Mouse (Mus musculus): Measurements from ENCODE around the gene Tbc1d2.

Tbc1d2 gene

GRCm38 (mm10) chr4:46630390-46630789, 19.6 kb downstream of the Tbc1d2 start:
- H3K27me3 ChIP-seq (ENCODE audit: control insufficient read depth, insufficient read depth, low read length, poor library complexity, severe bottlenecking), result no peaks in the 10 kb centered on the region
- H3K36me3 ChIP-seq (ENCODE audit: control insufficient read depth, insufficient read depth, low read length, poor library complexity, severe bottlenecking), result no peaks in the 10 kb centered on the region
- peak; percentile 59 for DNase-seq (ENCODE audit: low read depth, low spot score)

GRCm38 (mm10) chr4:46628873-46629272, 21.1 kb downstream of the Tbc1d2 start:
- DNase-seq (ENCODE audit: low read depth, low spot score), result no peak
- Histone ChIP-seq H3K36me3 (ENCODE audit: control insufficient read depth, insufficient read depth, low read length, poor library complexity, severe bottlenecking) (no peaks in the 10 kb centered on the region), H3K27me3 (ENCODE audit: control insufficient read depth, insufficient read depth, low read length, poor library complexity, severe bottlenecking) (no peaks in the 10 kb centered on the region)

GRCm38 (mm10) chr4:46628081-46628480, 21.9 kb downstream of the Tbc1d2 start:
- no peak for DNase-seq (ENCODE audit: low read depth, low spot score)
- H3K36me3 ChIP-seq (ENCODE audit: control insufficient read depth, insufficient read depth, low read length, poor library complexity, severe bottlenecking), result no peaks in the 10 kb centered on the region
- no peaks in the 10 kb centered on the region for H3K27me3 ChIP-seq (ENCODE audit: control insufficient read depth, insufficient read depth, low read length, poor library complexity, severe bottlenecking)

- DNase-seq (ENCODE audit: low read depth, low spot score), result no peak
- H3K27me3 ChIP-seq (ENCODE audit: control insufficient read depth, insufficient read depth, low read length, poor library complexity, severe bottlenecking), result no peaks in the 10 kb centered on the region
- H3K36me3 ChIP-seq (ENCODE audit: control insufficient read depth, insufficient read depth, low read length, poor library complexity, severe bottlenecking), result no peaks in the 10 kb centered on the region
Observed at GRCm38 (mm10) chr4:46625101-46625500, 24.9 kb downstream of the Tbc1d2 start.

- no peaks in the 10 kb centered on the region for H3K36me3 ChIP-seq (ENCODE audit: control insufficient read depth, insufficient read depth, low read length, poor library complexity, severe bottlenecking)
- no peaks in the 10 kb centered on the region for H3K27me3 ChIP-seq (ENCODE audit: control insufficient read depth, insufficient read depth, low read length, poor library complexity, severe bottlenecking)
- DNase-seq (ENCODE audit: low read depth, low spot score), result no peak
Observed at GRCm38 (mm10) chr4:46623007-46623406, 27.0 kb downstream of the Tbc1d2 start.

GRCm38 (mm10) chr4:46620946-46621345, 29.1 kb downstream of the Tbc1d2 start:
- no peak for DNase-seq (ENCODE audit: low read depth, low spot score)
- H3K27me3 ChIP-seq (ENCODE audit: control insufficient read depth, insufficient read depth, low read length, poor library complexity, severe bottlenecking), result no peaks in the 10 kb centered on the region
- no peaks in the 10 kb centered on the region for H3K36me3 ChIP-seq (ENCODE audit: control insufficient read depth, insufficient read depth, low read length, poor library complexity, severe bottlenecking)

- no peak for DNase-seq (ENCODE audit: low read depth, low spot score)
- no peaks in the 10 kb centered on the region for H3K36me3 ChIP-seq (ENCODE audit: control insufficient read depth, insufficient read depth, low read length, poor library complexity, severe bottlenecking)
- no peaks in the 10 kb centered on the region for H3K27me3 ChIP-seq (ENCODE audit: control insufficient read depth, insufficient read depth, low read length, poor library complexity, severe bottlenecking)
Observed at GRCm38 (mm10) chr4:46620330-46620729, 29.7 kb downstream of the Tbc1d2 start.

GRCm38 (mm10) chr4:46618196-46618817, 31.7 kb downstream of the Tbc1d2 start:
- DNase-seq (ENCODE audit: low read depth, low spot score), result peak; percentile 52
- no peaks in the 10 kb centered on the region for H3K36me3 ChIP-seq (ENCODE audit: control insufficient read depth, insufficient read depth, low read length, poor library complexity, severe bottlenecking)
- no peaks in the 10 kb centered on the region for H3K27me3 ChIP-seq (ENCODE audit: control insufficient read depth, insufficient read depth, low read length, poor library complexity, severe bottlenecking)

GRCm38 (mm10) chr4:46617408-46617807, 32.6 kb downstream of the Tbc1d2 start:
- no peaks in the 10 kb centered on the region for H3K36me3 ChIP-seq (ENCODE audit: control insufficient read depth, insufficient read depth, low read length, poor library complexity, severe bottlenecking)
- no peaks in the 10 kb centered on the region for H3K27me3 ChIP-seq (ENCODE audit: control insufficient read depth, insufficient read depth, low read length, poor library complexity, severe bottlenecking)
- no peak for DNase-seq (ENCODE audit: low read depth, low spot score)

GRCm38 (mm10) chr4:46614641-46615040, 35.4 kb downstream of the Tbc1d2 start:
- no peak for DNase-seq (ENCODE audit: low read depth, low spot score)
- no peaks in the 10 kb centered on the region for H3K36me3 ChIP-seq (ENCODE audit: control insufficient read depth, insufficient read depth, low read length, poor library complexity, severe bottlenecking)
- H3K27me3 ChIP-seq (ENCODE audit: control insufficient read depth, insufficient read depth, low read length, poor library complexity, severe bottlenecking), result no peaks in the 10 kb centered on the region

GRCm38 (mm10) chr4:46613618-46614017, 36.4 kb downstream of the Tbc1d2 start:
- no peaks in the 10 kb centered on the region for H3K27me3 ChIP-seq (ENCODE audit: control insufficient read depth, insufficient read depth, low read length, poor library complexity, severe bottlenecking)
- no peak for DNase-seq (ENCODE audit: low read depth, low spot score)
- H3K36me3 ChIP-seq (ENCODE audit: control insufficient read depth, insufficient read depth, low read length, poor library complexity, severe bottlenecking), result no peaks in the 10 kb centered on the region

GRCm38 (mm10) chr4:46611181-46611580, 38.8 kb downstream of the Tbc1d2 start:
- H3K27me3 ChIP-seq (ENCODE audit: control insufficient read depth, insufficient read depth, low read length, poor library complexity, severe bottlenecking), result no peaks in the 10 kb centered on the region
- peak; percentile 92 for DNase-seq (ENCODE audit: low read depth, low spot score)
- no peaks in the 10 kb centered on the region for H3K36me3 ChIP-seq (ENCODE audit: control insufficient read depth, insufficient read depth, low read length, poor library complexity, severe bottlenecking)

- no peak for DNase-seq (ENCODE audit: low read depth, low spot score)
- no peaks in the 10 kb centered on the region for H3K36me3 ChIP-seq (ENCODE audit: control insufficient read depth, insufficient read depth, low read length, poor library complexity, severe bottlenecking)
- no peaks in the 10 kb centered on the region for H3K27me3 ChIP-seq (ENCODE audit: control insufficient read depth, insufficient read depth, low read length, poor library complexity, severe bottlenecking)
Observed at GRCm38 (mm10) chr4:46607601-46608000, 42.4 kb downstream of the Tbc1d2 start.

- no peaks in the 10 kb centered on the region for H3K36me3 ChIP-seq (ENCODE audit: control insufficient read depth, insufficient read depth, low read length, poor library complexity, severe bottlenecking)
- DNase-seq (ENCODE audit: low read depth, low spot score), result no peak
- H3K27me3 ChIP-seq (ENCODE audit: control insufficient read depth, insufficient read depth, low read length, poor library complexity, severe bottlenecking), result no peaks in the 10 kb centered on the region
Observed at GRCm38 (mm10) chr4:46605451-46605850, 44.6 kb downstream of the Tbc1d2 start.

GRCm38 (mm10) chr4:46602704-46603103, 47.3 kb downstream of the Tbc1d2 start:
- DNase-seq (ENCODE audit: low read depth, low spot score), result no peak
- Histone ChIP-seq H3K36me3 (ENCODE audit: control insufficient read depth, insufficient read depth, low read length, poor library complexity, severe bottlenecking) (no peaks in the 10 kb centered on the region), H3K27me3 (ENCODE audit: control insufficient read depth, insufficient read depth, low read length, poor library complexity, severe bottlenecking) (no peaks in the 10 kb centered on the region)

- H3K27me3 ChIP-seq (ENCODE audit: control insufficient read depth, insufficient read depth, low read length, poor library complexity, severe bottlenecking), result no peaks in the 10 kb centered on the region
- peak; percentile 94 for DNase-seq (ENCODE audit: low read depth, low spot score)
- H3K36me3 ChIP-seq (ENCODE audit: control insufficient read depth, insufficient read depth, low read length, poor library complexity, severe bottlenecking), result no peaks in the 10 kb centered on the region
Observed at GRCm38 (mm10) chr4:46601844-46602423, 48.1 kb downstream of the Tbc1d2 start, which contains the start of gene Coro2a. Coro2a (minus strand) TSS chr4:46602202.

Data from splenic B cell, adult 2 months (primary cell).